In genomic region chr6:54766485-54767112, GRCm38 (mm10) we compare ENCODE assay signal across 22 mouse cellular contexts. TPM values are rescaled to one million over a fixed set of nuclear protein-coding genes. Genes with fewer than 3 reads are reported as not detected.
DNase-seq lines count a peak whose midpoint lies in the region; ATAC-seq and TF ChIP-seq lines count a peak whose summit lies in the region.
"Had no signal": no experiment of that assay in that cellular context is flagged by ENCODE, and none has a peak within 500 bp of the region (broad histone marks: within the 10 kb centered on the region; RNA-seq: fewer than 3 reads in every experiment).

No protein-coding gene starts in this region.

- H3K4me3 ChIP-seq in thymus, adult 2 months (ENCODE audit: control insufficient read depth, insufficient read depth, low read length), result no peak overlapping the region
- no peak overlapping the region for H3K4me3 ChIP-seq in forebrain, embryonic 13.5 days
- H3K4me3 ChIP-seq in forebrain, embryonic 12.5 days (replicated peaks), result no peak overlapping the region
- H3K4me3 ChIP-seq: embryonic facial prominence, embryonic 15.5 days; gastrocnemius, adult 2 months; hindbrain, embryonic 15.5 days; limb, embryonic 13.5 days; liver, embryonic 12.5 days; midbrain, embryonic 12.5 days had no signal

- peak overlapping the region; percentile 95 for H3K27ac ChIP-seq in thymus, adult 2 months (ENCODE audit: control insufficient read depth, insufficient read depth, low read length)
- H3K27ac ChIP-seq in forebrain, embryonic 13.5 days, result no peak overlapping the region
- H3K27ac ChIP-seq in forebrain, embryonic 12.5 days, result no peak overlapping the region
- H3K27ac ChIP-seq: embryonic facial prominence, embryonic 15.5 days; gastrocnemius, adult 2 months; hindbrain, embryonic 15.5 days; limb, embryonic 13.5 days; liver, embryonic 12.5 days; midbrain, embryonic 12.5 days had no signal

- ATAC-seq in forebrain, embryonic 13.5 days, result no peak
- no peak for ATAC-seq in forebrain, embryonic 12.5 days (ENCODE audit: low FRiP score)
- ATAC-seq: intestine, postnatal 0 days; liver, embryonic 12.5 days had no signal

- TF ChIP-seq CTCF in thymus, adult 2 months (IDR thresholded peaks at IDR 0.05; ENCODE audit: borderline replicate concordance, control insufficient read depth, extremely low read depth, insufficient read depth, low read length, poor library complexity), result no peak

- peaks cover 36% of the 10 kb centered on the region for H3K4me1 ChIP-seq in thymus, adult 2 months (replicated peaks; ENCODE audit: control insufficient read depth, insufficient read depth, low read length)
- peaks cover 12% of the 10 kb centered on the region for H3K4me1 ChIP-seq in forebrain, embryonic 13.5 days
- no peaks in the 10 kb centered on the region for H3K4me1 ChIP-seq in forebrain, embryonic 12.5 days
- H3K4me1 ChIP-seq: midbrain, embryonic 12.5 days had no signal

- H3K9me3 ChIP-seq in forebrain, embryonic 13.5 days (replicated peaks), result no peaks in the 10 kb centered on the region
- no peaks in the 10 kb centered on the region for H3K9me3 ChIP-seq in forebrain, embryonic 12.5 days
- H3K9me3 ChIP-seq: embryonic facial prominence, embryonic 15.5 days; hindbrain, embryonic 15.5 days; limb, embryonic 13.5 days; liver, embryonic 12.5 days; midbrain, embryonic 12.5 days had no signal

- no peaks in the 10 kb centered on the region for H3K27me3 ChIP-seq in thymus, adult 2 months (ENCODE audit: control insufficient read depth, insufficient read depth, low read length)
- H3K27me3 ChIP-seq in forebrain, embryonic 13.5 days, result 0 out of 2 replicates have a peak, but pooled peaks cover 4% of the 10 kb centered on the region
- peaks cover 10% of the 10 kb centered on the region for H3K27me3 ChIP-seq in forebrain, embryonic 12.5 days
- H3K27me3 ChIP-seq: embryonic facial prominence, embryonic 15.5 days; hindbrain, embryonic 15.5 days; limb, embryonic 13.5 days; liver, embryonic 12.5 days had no signal

- WGBS in thymus, adult 2 months, result 43% methylated on average over 5 of the region's 5 CpGs
- 90% methylated on average over 5 of the region's 5 CpGs for WGBS in forebrain, embryonic 13.5 days
- 89% methylated on average over 5 of the region's 5 CpGs for WGBS in forebrain, embryonic 12.5 days

- TF ChIP-seq POLR2A in thymus, adult 2 months (IDR thresholded peaks at IDR 0.05; ENCODE audit: control insufficient read depth, extremely low read depth, insufficient read depth, low read length, poor library complexity), result no peak

- H3K9ac ChIP-seq in forebrain, embryonic 13.5 days, result no peak overlapping the region
- H3K9ac ChIP-seq in forebrain, embryonic 12.5 days, result no peak overlapping the region
- H3K9ac ChIP-seq: embryonic facial prominence, embryonic 15.5 days; hindbrain, embryonic 15.5 days; limb, embryonic 13.5 days; liver, embryonic 12.5 days; midbrain, embryonic 12.5 days had no signal

- H3K4me2 ChIP-seq in forebrain, embryonic 13.5 days, result no peak overlapping the region
- H3K4me2 ChIP-seq in forebrain, embryonic 12.5 days, result no peak overlapping the region
- H3K4me2 ChIP-seq: embryonic facial prominence, embryonic 15.5 days; heart, embryonic 11.5 days; hindbrain, embryonic 15.5 days; limb, embryonic 13.5 days; liver, embryonic 12.5 days; midbrain, embryonic 12.5 days had no signal

- H3K36me3 ChIP-seq in thymus, adult 2 months (ENCODE audit: control insufficient read depth, insufficient read depth, low read length), result no peaks in the 10 kb centered on the region
- no peaks in the 10 kb centered on the region for H3K36me3 ChIP-seq in forebrain, embryonic 13.5 days (ENCODE audit: poor library complexity, severe bottlenecking)
- H3K36me3 ChIP-seq in forebrain, embryonic 12.5 days (replicated peaks), result no peaks in the 10 kb centered on the region
- H3K36me3 ChIP-seq: embryonic facial prominence, embryonic 15.5 days; hindbrain, embryonic 15.5 days; limb, embryonic 13.5 days; liver, embryonic 12.5 days; midbrain, embryonic 12.5 days had no signal

- DNase-seq in adrenal gland, adult 2 months, result peak; percentile 29
- DNase-seq in adrenal gland, postnatal 25 days, result no peak
- DNase-seq in thymus, adult 2 months, result peak; percentile 35
- DNase-seq in thymus, adult 18-20 months, result no peak
- peak; percentile 78 for DNase-seq in naive thymus-derived CD4-positive, alpha-beta T cell, adult 2 months (ENCODE audit: low read depth)
- no peak for DNase-seq in gastrocnemius, postnatal 10 days
- DNase-seq: cerebellum, adult 9-11 months; gastrocnemius, adult 2 months; heart, adult 11 months; kidney, postnatal 36 days; layer of hippocampus, postnatal 36 days; lung, adult 18-20 months; lung, postnatal 10 days had no signal

RNA-seq across cellular contexts. Expression of gene Znrf2, which starts 50.1 kb away (rescaled TPM):
- 10 to 100 TPM; 39.2 to 54.0 TPM for total RNA-seq in adrenal gland, adult 2 months (2021)
- 75.3 and 107 TPM in 2 replicates for polyA plus RNA-seq in adrenal gland, adult 2 months (2012; rRNA removed)
- 38.4 and 46.1 TPM in 2 replicates for total RNA-seq in adrenal gland, postnatal 25 days (2021)
- polyA plus RNA-seq in thymus, adult 2 months (2012; rRNA removed), result 17.5 and 20.9 TPM in 2 replicates
- 10 to 100 TPM; 10.2 to 10.4 TPM for total RNA-seq in gastrocnemius, postnatal 10 days (2021)
- 9.9 and 11.3 TPM in 2 replicates for polyA plus RNA-seq in forebrain, embryonic 13.5 days (2015; fragmentation: Nextera tagmentation; extraction: Ambion mirVana)
- polyA plus RNA-seq in forebrain, embryonic 12.5 days (2016; fragmentation: Nextera tagmentation; extraction: Ambion mirVana), result 5.4 and 5.6 TPM in 2 replicates

Comparison
In these comparisons a context has a peak if more than half of its experiments do, and no peak if none do; other contexts are left out.
1. DNase-seq: peak in adrenal gland, adult 2 months (single experiment), thymus, adult 2 months (single experiment) and naive thymus-derived CD4-positive, alpha-beta T cell, adult 2 months (single experiment); none in adrenal gland, postnatal 25 days (single experiment), thymus, adult 18-20 months (0 of 2) and gastrocnemius, postnatal 10 days (single experiment).